Comparison of ENCODE assay signal across 9 mouse cellular contexts in the genomic region with DNA sequence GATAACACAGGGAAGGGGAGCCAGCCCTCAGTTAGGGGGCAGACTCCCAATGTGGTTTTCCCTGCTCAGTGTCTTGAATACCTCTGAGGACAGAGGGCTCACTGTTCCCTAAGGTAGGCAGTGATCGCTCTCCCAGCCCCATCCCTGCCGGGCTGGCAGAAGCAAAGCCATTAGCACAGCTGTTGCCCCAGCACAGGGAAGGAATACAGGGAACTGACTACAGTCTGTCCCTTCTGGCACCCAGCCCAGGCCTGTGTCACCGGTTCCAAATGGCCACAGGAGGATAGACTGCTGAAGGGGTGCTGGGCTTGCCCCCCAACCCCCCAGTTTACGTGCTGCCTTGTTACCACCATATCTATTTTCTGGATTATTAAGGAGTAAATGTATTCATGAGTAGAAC. TPM values are rescaled to one million over a fixed set of nuclear protein-coding genes. Genes with fewer than 3 reads are reported as not detected.
DNase-seq lines count a peak whose midpoint lies in the region; ATAC-seq and TF ChIP-seq lines count a peak whose summit lies in the region.
"Had no signal": no experiment of that assay in that cellular context is flagged by ENCODE, and none has a peak within 500 bp of the region (broad histone marks: within the 10 kb centered on the region; RNA-seq: fewer than 3 reads in every experiment).

No protein-coding gene starts in this region.

- no peaks in the 10 kb centered on the region for H3K27me3 ChIP-seq in liver, adult 2 months (ENCODE audit: control insufficient read depth, insufficient read depth, low read length)
- no peaks in the 10 kb centered on the region for H3K27me3 ChIP-seq in liver, embryonic 12.5 days (replicated peaks)
- no peaks in the 10 kb centered on the region for H3K27me3 ChIP-seq in intestine, embryonic 16.5 days (replicated peaks; ENCODE audit: control insufficient read depth, insufficient read depth, low read length)
- H3K27me3 ChIP-seq in midbrain, embryonic 15.5 days (replicated peaks): no peaks in the 10 kb centered on the region

- peaks cover 46% of the 10 kb centered on the region for H3K4me1 ChIP-seq in liver, adult 2 months (ENCODE audit: control insufficient read depth, insufficient read depth, low read length)
- peaks cover 52% of the 10 kb centered on the region for H3K4me1 ChIP-seq in liver, embryonic 12.5 days
- peaks cover 72% of the 10 kb centered on the region for H3K4me1 ChIP-seq in intestine, embryonic 16.5 days (ENCODE audit: control insufficient read depth, insufficient read depth, low read length)
- peaks cover 51% of the 10 kb centered on the region for H3K4me1 ChIP-seq in midbrain, embryonic 15.5 days

- H3K4me3 ChIP-seq in liver, adult 2 months (ENCODE audit: insufficient read depth, low read depth, low read length): no peak overlapping the region
- H3K4me3 ChIP-seq in liver, embryonic 12.5 days: no peak overlapping the region
- H3K4me3 ChIP-seq in intestine, embryonic 16.5 days (ENCODE audit: low read length): no peak overlapping the region
- H3K4me3 ChIP-seq in midbrain, embryonic 15.5 days: no peak overlapping the region

- DNase-seq in liver, adult 2 months (ENCODE audit: extremely low read depth, low read depth, low spot score): peak; percentile 66
- DNase-seq in cerebellum, postnatal 10 days: peak; percentile 90 to 94
- DNase-seq in gastrocnemius, postnatal 36 days: peak; percentile 42 to 64
- DNase-seq in thymus, adult 18-20 months: no peak

- H3K79me2 ChIP-seq in liver, adult 2 months (ENCODE audit: control insufficient read depth, insufficient read depth, low read length): peaks cover 11% of the 10 kb centered on the region; the same call in 1 of the 2 replicates

- intact Hi-C loops in gastrocnemius, postnatal 36 days (cut with DNase I): no loop called here

- TF ChIP-seq POLR2A in liver, adult 2 months (IDR thresholded peaks at IDR 0.05; ENCODE audit: extremely low read depth, insufficient read depth, low read length): no peak

- no peaks in the 10 kb centered on the region for H3K36me3 ChIP-seq in liver, adult 2 months (ENCODE audit: control insufficient read depth, insufficient read depth, low read length)
- peaks cover 86% of the 10 kb centered on the region for H3K36me3 ChIP-seq in liver, embryonic 12.5 days
- no peaks in the 10 kb centered on the region for H3K36me3 ChIP-seq in intestine, embryonic 16.5 days (ENCODE audit: control insufficient read depth, insufficient read depth, low read length)
- no peaks in the 10 kb centered on the region for H3K36me3 ChIP-seq in midbrain, embryonic 15.5 days (replicated peaks)

- ATAC-seq in liver, embryonic 12.5 days: no peak
- peak; percentile 6; the same call in 1 of the 2 replicates for ATAC-seq in intestine, embryonic 16.5 days
- peak; percentile 53 for ATAC-seq in midbrain, embryonic 15.5 days (replicated peaks)
- no peak for ATAC-seq in erythroblast, adult 5-6 weeks (replicated peaks; ENCODE audit: low FRiP score, poor library complexity, severe bottlenecking)

- H3K9me3 ChIP-seq in liver, embryonic 12.5 days (replicated peaks): no peaks in the 10 kb centered on the region
- H3K9me3 ChIP-seq in intestine, embryonic 16.5 days (ENCODE audit: control insufficient read depth, low read length): no peaks in the 10 kb centered on the region
- no peaks in the 10 kb centered on the region for H3K9me3 ChIP-seq in midbrain, embryonic 15.5 days

- no peak for TF ChIP-seq CTCF in liver, adult 2 months (IDR thresholded peaks at IDR 0.05; ENCODE audit: low read depth, low read length)

- no peak overlapping the region for H3K9ac ChIP-seq in liver, adult 2 months (ENCODE audit: low read depth, low read length)
- no peak overlapping the region for H3K9ac ChIP-seq in liver, embryonic 12.5 days
- H3K9ac ChIP-seq in intestine, embryonic 16.5 days (ENCODE audit: low read depth, low read length): peak overlapping the region; percentile 51; the same call in 1 of the 2 replicates
- 0 out of 2 replicates have a peak overlapping the region, but pooled peaks have one; percentile 5 for H3K9ac ChIP-seq in midbrain, embryonic 15.5 days

- no peak overlapping the region for H3K4me2 ChIP-seq in liver, embryonic 12.5 days
- H3K4me2 ChIP-seq in intestine, embryonic 16.5 days (ENCODE audit: low read depth, low read length): no peak overlapping the region
- no peak overlapping the region for H3K4me2 ChIP-seq in midbrain, embryonic 15.5 days

- H3K27ac ChIP-seq in liver, adult 2 months (replicated peaks; ENCODE audit: insufficient read depth, low read depth, low read length): no peak overlapping the region; the same call in 1 of the 2 replicates
- no peak overlapping the region for H3K27ac ChIP-seq in liver, embryonic 12.5 days
- H3K27ac ChIP-seq in intestine, embryonic 16.5 days (ENCODE audit: low read length): peak overlapping the region; percentile 57
- peak overlapping the region; percentile 62 for H3K27ac ChIP-seq in midbrain, embryonic 15.5 days

- WGBS in liver, adult 2 months: 24% methylated on average over 4 of the region's 4 CpGs
- 82% methylated on average over 4 of the region's 4 CpGs for WGBS in liver, embryonic 12.5 days (ENCODE audit: insufficient replicate concordance)
- WGBS in intestine, embryonic 16.5 days: 28% methylated on average over 4 of the region's 4 CpGs
- WGBS in midbrain, embryonic 15.5 days: 22% methylated on average over 4 of the region's 4 CpGs

RNA-seq across cellular contexts. Expression of a gene that starts 7.2 kb away (rescaled TPM):
- total RNA-seq in liver, adult 2 months (2014; rRNA removed): 13.1 and 15.0 TPM in 2 replicates
- polyA plus RNA-seq in liver, adult 2 months (2012; rRNA removed): 40.7 and 46.1 TPM in 2 replicates
- 75.0 and 75.6 TPM in 2 replicates for polyA plus RNA-seq in liver, embryonic 12.5 days (2016; fragmentation: Nextera tagmentation; extraction: Ambion mirVana)
- 1 to 10 TPM; 5.8 to 6.4 TPM for total RNA-seq in gastrocnemius, postnatal 36 days (2021)
- polyA plus RNA-seq in intestine, embryonic 16.5 days (2015; fragmentation: Nextera tagmentation; extraction: Ambion mirVana): 140 and 163 TPM in 2 replicates
- polyA plus RNA-seq in midbrain, embryonic 15.5 days (2015; fragmentation: Nextera tagmentation; extraction: Ambion mirVana): 71.5 and 82.6 TPM in 2 replicates
- 17.6 and 22.5 TPM in 2 replicates for total RNA-seq in erythroblast, adult 5-6 weeks (2015; ENCODE audit: low replicate concordance)
- total RNA-seq in erythroblast, adult 5-6 weeks (2017; ENCODE audit: low replicate concordance): 13.9 and 19.6 TPM in 2 replicates

RNA-seq across cellular contexts. Expression of a gene that starts 21.3 kb away (rescaled TPM):
- 0.34 and 0.83 TPM in 2 replicates for total RNA-seq in liver, adult 2 months (2014; rRNA removed)
- 0.24 TPM in 1 of 2 replicates, not detected in the other for polyA plus RNA-seq in liver, adult 2 months (2012; rRNA removed)
- polyA plus RNA-seq in liver, embryonic 12.5 days (2016; fragmentation: Nextera tagmentation; extraction: Ambion mirVana): not detected in 2 replicates
- total RNA-seq in gastrocnemius, postnatal 36 days (2021): not detected
- polyA plus RNA-seq in intestine, embryonic 16.5 days (2015; fragmentation: Nextera tagmentation; extraction: Ambion mirVana): 0.29 and 0.87 TPM in 2 replicates
- not detected in 2 replicates for polyA plus RNA-seq in midbrain, embryonic 15.5 days (2015; fragmentation: Nextera tagmentation; extraction: Ambion mirVana)
- not detected in 2 replicates for total RNA-seq in erythroblast, adult 5-6 weeks (2015; ENCODE audit: low replicate concordance)
- total RNA-seq in erythroblast, adult 5-6 weeks (2017; ENCODE audit: low replicate concordance): not detected in 2 replicates
- total RNA-seq: layer of hippocampus, postnatal 25 days had no signal

RNA-seq across cellular contexts. Expression of a gene that starts 41.5 kb away (rescaled TPM):
- total RNA-seq in liver, adult 2 months (2014; rRNA removed): 80.9 and 238 TPM in 2 replicates
- 3.6 and 4.8 TPM in 2 replicates for polyA plus RNA-seq in liver, adult 2 months (2012; rRNA removed)
- not detected in 2 replicates for polyA plus RNA-seq in liver, embryonic 12.5 days (2016; fragmentation: Nextera tagmentation; extraction: Ambion mirVana)
- total RNA-seq in gastrocnemius, postnatal 36 days (2021): not detected
- 455 and 890 TPM in 2 replicates for polyA plus RNA-seq in intestine, embryonic 16.5 days (2015; fragmentation: Nextera tagmentation; extraction: Ambion mirVana)
- polyA plus RNA-seq in midbrain, embryonic 15.5 days (2015; fragmentation: Nextera tagmentation; extraction: Ambion mirVana): 0.36 and 0.43 TPM in 2 replicates
- total RNA-seq in erythroblast, adult 5-6 weeks (2015; ENCODE audit: low replicate concordance): not detected in 2 replicates
- not detected in 2 replicates for total RNA-seq in erythroblast, adult 5-6 weeks (2017; ENCODE audit: low replicate concordance)
- total RNA-seq: layer of hippocampus, postnatal 25 days had no signal

Comparison
In these comparisons a context has a peak if more than half of its experiments do, and no peak if none do; other contexts are left out.
1. DNase-seq: peak in liver, adult 2 months (single experiment), cerebellum, postnatal 10 days (2 of 2) and gastrocnemius, postnatal 36 days (2 of 2); none in thymus, adult 18-20 months (0 of 2).
2. H3K27ac ChIP-seq: peak in intestine, embryonic 16.5 days (single experiment) and midbrain, embryonic 15.5 days (single experiment); none in liver, adult 2 months (single experiment) and liver, embryonic 12.5 days (single experiment).
3. H3K9ac ChIP-seq: peak in intestine, embryonic 16.5 days (single experiment) and midbrain, embryonic 15.5 days (single experiment); none in liver, adult 2 months (single experiment) and liver, embryonic 12.5 days (single experiment).
4. ATAC-seq: peak in intestine, embryonic 16.5 days (single experiment) and midbrain, embryonic 15.5 days (single experiment); none in liver, embryonic 12.5 days (single experiment) and erythroblast, adult 5-6 weeks (single experiment).
5. RNA of a gene that starts 41.5 kb away (polyA plus RNA-seq): 455 to 890 TPM in intestine, embryonic 16.5 days; 3.6 to 4.8 TPM in liver, adult 2 months, 0.36 to 0.43 TPM in midbrain, embryonic 15.5 days and not detected in liver, embryonic 12.5 days; every median in the first group is over 10 times any median in the second.